Mouse (Mus musculus): ENCODE results near the gene Carnmt1. TPM values are rescaled to one million over a fixed set of nuclear protein-coding genes. Genes with fewer than 3 reads are reported as not detected.
A peak's percentile ranks its signal among the peaks of the same experiment; 100 is the strongest.

Carnmt1 gene
- 15.4 and 16.6 TPM in 2 replicates for polyA plus RNA-seq (2015; fragmentation: Nextera tagmentation; extraction: Ambion mirVana)

DNA sequence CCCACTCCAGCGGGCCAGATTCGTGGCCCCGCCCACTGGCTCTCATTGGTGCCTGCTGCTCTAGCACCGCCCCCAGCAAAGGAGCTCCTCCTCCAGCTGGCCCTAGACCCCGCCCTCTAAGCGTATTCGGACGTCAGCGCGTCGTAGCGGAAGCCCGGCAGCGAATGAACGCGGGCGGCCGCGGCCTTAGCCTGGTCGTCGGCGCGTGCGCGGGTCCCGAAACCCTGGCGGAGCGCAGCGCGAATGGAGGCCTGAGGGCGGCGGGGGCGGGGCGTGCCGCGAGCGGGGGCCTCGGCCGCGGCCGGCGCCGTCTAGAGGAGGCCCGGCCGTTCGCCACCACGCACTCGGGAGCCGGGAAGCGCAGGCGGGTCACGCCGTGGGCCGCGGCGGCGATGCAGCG lies at the start of gene Carnmt1:
Gene Carnmt1 (plus strand): TSS at position 157 of the 400 bp plus-strand sequence.
- Histone ChIP-seq H3K36me3 (ENCODE audit: control insufficient read depth, insufficient read depth, low read length) (no peaks in the 10 kb centered on the region), H3K9ac (ENCODE audit: low read length) (peak within 1 kb of the TSS; percentile 88), H3K4me2 (ENCODE audit: low read depth, low read length) (peak within 1 kb of the TSS; percentile 66), H3K27ac (ENCODE audit: low read length) (peak within 1 kb of the TSS; percentile 85), H3K4me3 (replicated peaks; ENCODE audit: low read length) (peak within 1 kb of the TSS; percentile 82), H3K9me3 (replicated peaks; ENCODE audit: control insufficient read depth, low read length) (no peaks in the 10 kb centered on the region), H3K27me3 (ENCODE audit: control insufficient read depth, insufficient read depth, low read length) (no peaks in the 10 kb centered on the region), H3K4me1 (ENCODE audit: control insufficient read depth, insufficient read depth, low read length) (peaks cover 18% of the 10 kb centered on the region)
- peak; percentile 99 for ATAC-seq (ENCODE audit: insufficient read depth, low FRiP score)
- WGBS = under 1% methylated on average over 49 of the region's 58 CpGs

DNA sequence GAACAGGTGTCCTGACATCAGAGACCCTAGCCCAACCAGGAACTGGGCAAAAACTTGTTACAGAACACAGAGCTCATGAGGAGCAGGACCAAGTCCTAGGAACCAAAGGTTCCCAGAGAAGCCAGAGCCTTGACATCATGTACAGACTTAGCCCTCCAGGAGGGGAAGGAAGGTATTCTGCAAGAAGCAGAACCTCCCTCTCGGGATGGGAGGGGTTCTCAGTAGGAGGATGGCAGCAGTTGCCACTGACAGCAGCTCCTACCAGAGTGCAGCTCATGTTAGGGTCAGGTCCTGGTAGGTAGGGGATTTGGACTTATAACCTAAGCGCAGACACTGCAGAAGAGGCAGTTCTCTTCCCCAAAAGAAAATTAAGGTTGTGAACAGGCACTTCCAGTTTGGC lies 46.7 kb upstream of the Carnmt1 start:
- no peak for ATAC-seq (ENCODE audit: insufficient read depth, low FRiP score)
- H3K9ac ChIP-seq (ENCODE audit: low read length) = no peak overlapping the region; the same call in 1 of the 2 replicates
- H3K4me1 ChIP-seq (ENCODE audit: control insufficient read depth, insufficient read depth, low read length) = 0 out of 2 replicates have a peak, but pooled peaks cover under 1% of the 10 kb centered on the region
- H3K9me3 ChIP-seq (replicated peaks; ENCODE audit: control insufficient read depth, low read length) = no peaks in the 10 kb centered on the region
- H3K4me2 ChIP-seq (ENCODE audit: low read depth, low read length) = no peak overlapping the region
- H3K27ac ChIP-seq (ENCODE audit: low read length) = no peak overlapping the region
- H3K27me3 ChIP-seq (ENCODE audit: control insufficient read depth, insufficient read depth, low read length) = no peaks in the 10 kb centered on the region
- H3K4me3 ChIP-seq (replicated peaks; ENCODE audit: low read length) = no peak overlapping the region
- no peaks in the 10 kb centered on the region for H3K36me3 ChIP-seq (ENCODE audit: control insufficient read depth, insufficient read depth, low read length)
- 81% methylated on average over 2 of the region's 2 CpGs for WGBS

GRCm38 (mm10) chr19:18629589-18629988 lies 41.0 kb upstream of the Carnmt1 start:
- no peak overlapping the region for H3K27ac ChIP-seq (ENCODE audit: low read length)
- 62% methylated on average over 1 of the region's 1 CpGs for WGBS

DNA sequence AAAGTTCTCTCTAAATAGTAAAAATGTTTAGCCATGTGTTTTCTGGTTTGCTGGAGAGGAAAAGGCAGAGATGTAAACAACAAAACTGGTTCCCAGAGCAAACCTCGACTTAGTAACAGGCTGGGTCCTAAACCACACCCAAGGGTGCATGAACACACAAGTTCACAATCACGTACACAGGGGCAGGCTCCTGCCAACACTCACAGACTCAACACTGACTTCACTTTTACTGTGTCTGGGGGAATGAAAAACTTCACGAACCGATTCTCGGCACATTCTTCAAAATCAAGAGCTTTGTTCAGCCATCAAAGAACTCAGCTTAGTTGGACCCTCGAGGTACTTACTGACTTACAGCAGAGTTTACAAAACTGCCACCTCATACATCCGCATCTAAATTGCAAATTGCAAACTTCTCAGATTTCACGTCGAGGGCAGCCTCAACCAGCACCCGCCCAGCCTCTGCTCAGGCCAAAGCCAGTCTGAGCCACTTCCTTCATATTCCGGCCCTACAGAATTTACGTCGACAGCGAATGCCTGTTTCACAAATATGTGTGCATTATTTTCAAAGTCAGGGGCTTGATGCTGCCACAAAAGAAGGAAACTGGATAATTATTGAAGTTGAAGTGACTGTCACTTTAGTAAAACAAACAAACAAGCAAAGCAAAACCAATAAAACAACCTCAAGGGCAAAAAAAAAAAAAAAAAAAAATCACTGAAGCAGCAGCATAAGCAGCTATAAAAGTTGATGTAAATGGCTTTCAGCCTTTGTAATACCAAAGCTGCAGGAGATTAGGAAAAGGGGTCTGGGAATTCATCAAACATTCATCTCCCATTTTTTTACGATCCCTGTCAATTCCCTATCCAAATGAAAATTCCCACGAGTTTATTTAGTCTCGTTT lies 40.1 kb upstream of the Carnmt1 start:
- Histone ChIP-seq H3K27me3 (ENCODE audit: control insufficient read depth, insufficient read depth, low read length) (no peaks in the 10 kb centered on the region), H3K9ac (ENCODE audit: low read length) (peak overlapping the region; percentile 85), H3K9me3 (replicated peaks; ENCODE audit: control insufficient read depth, low read length) (no peaks in the 10 kb centered on the region), H3K4me3 (replicated peaks; ENCODE audit: low read length) (peak overlapping the region; percentile 91), H3K27ac (ENCODE audit: low read length) (peak overlapping the region; percentile 95), H3K4me2 (ENCODE audit: low read depth, low read length) (peak overlapping the region; percentile 53), H3K4me1 (ENCODE audit: control insufficient read depth, insufficient read depth, low read length) (peaks cover 16% of the 10 kb centered on the region; the same call in 1 of the 2 replicates), H3K36me3 (ENCODE audit: control insufficient read depth, insufficient read depth, low read length) (no peaks in the 10 kb centered on the region)
- ATAC-seq (ENCODE audit: insufficient read depth, low FRiP score) = no peak
- WGBS = 8% methylated on average over 17 of the region's 17 CpGs

More at GRCm38 (mm10) chr19:18629589-18629988, 41.0 kb upstream of the Carnmt1 start:
- Histone ChIP-seq H3K27me3 (ENCODE audit: control insufficient read depth, insufficient read depth, low read length) (no peaks in the 10 kb centered on the region), H3K9me3 (replicated peaks; ENCODE audit: control insufficient read depth, low read length) (no peaks in the 10 kb centered on the region), H3K4me2 (ENCODE audit: low read depth, low read length) (peak overlapping the region; percentile 53), H3K36me3 (ENCODE audit: control insufficient read depth, insufficient read depth, low read length) (no peaks in the 10 kb centered on the region), H3K4me3 (replicated peaks; ENCODE audit: low read length) (no peak overlapping the region; the same call in 1 of the 2 replicates), H3K4me1 (ENCODE audit: control insufficient read depth, insufficient read depth, low read length) (peaks cover 16% of the 10 kb centered on the region; the same call in 1 of the 2 replicates), H3K9ac (ENCODE audit: low read length) (no peak overlapping the region)
- ATAC-seq (ENCODE audit: insufficient read depth, low FRiP score) = no peak

DNA sequence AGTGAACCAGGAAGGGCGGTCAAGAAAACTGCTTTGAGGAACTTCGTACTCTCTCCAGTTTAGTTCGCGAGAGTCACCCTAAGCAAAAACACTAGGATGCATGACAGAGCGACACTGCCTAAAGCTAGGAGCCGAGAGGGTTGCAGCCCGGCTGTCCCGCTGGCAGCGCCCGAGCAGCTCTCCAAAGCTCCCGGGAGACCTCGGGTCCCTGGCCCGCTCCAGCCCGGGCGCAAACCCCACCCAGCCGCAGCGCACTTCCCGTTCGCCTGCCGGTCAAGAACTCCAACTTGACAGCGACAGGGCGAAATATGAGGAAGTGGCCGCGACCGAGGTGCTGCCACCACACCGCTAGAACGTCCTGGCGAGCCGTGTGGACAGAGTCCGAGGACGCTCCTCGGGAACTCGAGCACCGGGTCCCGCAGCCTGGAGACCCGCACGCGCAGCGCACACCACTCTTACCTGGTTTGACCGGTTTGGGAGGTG lies 39.4 kb upstream of the Carnmt1 start:
- Histone ChIP-seq H3K27me3 (ENCODE audit: control insufficient read depth, insufficient read depth, low read length) (no peaks in the 10 kb centered on the region), H3K27ac (ENCODE audit: low read length) (peak overlapping the region; percentile 95), H3K9ac (ENCODE audit: low read length) (peak overlapping the region; percentile 85), H3K4me2 (ENCODE audit: low read depth, low read length) (peak overlapping the region; percentile 53), H3K4me3 (replicated peaks; ENCODE audit: low read length) (peak overlapping the region; percentile 91), H3K9me3 (replicated peaks; ENCODE audit: control insufficient read depth, low read length) (no peaks in the 10 kb centered on the region), H3K36me3 (ENCODE audit: control insufficient read depth, insufficient read depth, low read length) (no peaks in the 10 kb centered on the region), H3K4me1 (ENCODE audit: control insufficient read depth, insufficient read depth, low read length) (peaks cover 16% of the 10 kb centered on the region; the same call in 1 of the 2 replicates)
- peak; percentile 70 for ATAC-seq (ENCODE audit: insufficient read depth, low FRiP score)
- WGBS = under 1% methylated on average over 40 of the region's 40 CpGs

GRCm38 (mm10) chr19:18631644-18632219 lies 38.8 kb upstream of the Carnmt1 start, which contains the start of the genes Ostf1 and Nmrk1:
Gene Ostf1 (minus strand): TSS chr19:18631823.
Gene Nmrk1 (plus strand): TSS chr19:18631950.
- Histone ChIP-seq H3K4me2 (ENCODE audit: low read depth, low read length) (peak within 1 kb of the TSS; percentile 53), H3K9me3 (replicated peaks; ENCODE audit: control insufficient read depth, low read length) (no peaks in the 10 kb centered on the region), H3K9ac (ENCODE audit: low read length) (peak within 1 kb of the TSS; percentile 85), H3K36me3 (ENCODE audit: control insufficient read depth, insufficient read depth, low read length) (no peaks in the 10 kb centered on the region), H3K27ac (ENCODE audit: low read length) (peak within 1 kb of the TSS; percentile 95), H3K4me3 (replicated peaks; ENCODE audit: low read length) (peak within 1 kb of the TSS; percentile 91), H3K27me3 (ENCODE audit: control insufficient read depth, insufficient read depth, low read length) (no peaks in the 10 kb centered on the region), H3K4me1 (ENCODE audit: control insufficient read depth, insufficient read depth, low read length) (peaks cover 16% of the 10 kb centered on the region; the same call in 1 of the 2 replicates)
- under 1% methylated on average over 51 of the region's 51 CpGs for WGBS
- ATAC-seq (ENCODE audit: insufficient read depth, low FRiP score) = peak; percentile 98

DNA sequence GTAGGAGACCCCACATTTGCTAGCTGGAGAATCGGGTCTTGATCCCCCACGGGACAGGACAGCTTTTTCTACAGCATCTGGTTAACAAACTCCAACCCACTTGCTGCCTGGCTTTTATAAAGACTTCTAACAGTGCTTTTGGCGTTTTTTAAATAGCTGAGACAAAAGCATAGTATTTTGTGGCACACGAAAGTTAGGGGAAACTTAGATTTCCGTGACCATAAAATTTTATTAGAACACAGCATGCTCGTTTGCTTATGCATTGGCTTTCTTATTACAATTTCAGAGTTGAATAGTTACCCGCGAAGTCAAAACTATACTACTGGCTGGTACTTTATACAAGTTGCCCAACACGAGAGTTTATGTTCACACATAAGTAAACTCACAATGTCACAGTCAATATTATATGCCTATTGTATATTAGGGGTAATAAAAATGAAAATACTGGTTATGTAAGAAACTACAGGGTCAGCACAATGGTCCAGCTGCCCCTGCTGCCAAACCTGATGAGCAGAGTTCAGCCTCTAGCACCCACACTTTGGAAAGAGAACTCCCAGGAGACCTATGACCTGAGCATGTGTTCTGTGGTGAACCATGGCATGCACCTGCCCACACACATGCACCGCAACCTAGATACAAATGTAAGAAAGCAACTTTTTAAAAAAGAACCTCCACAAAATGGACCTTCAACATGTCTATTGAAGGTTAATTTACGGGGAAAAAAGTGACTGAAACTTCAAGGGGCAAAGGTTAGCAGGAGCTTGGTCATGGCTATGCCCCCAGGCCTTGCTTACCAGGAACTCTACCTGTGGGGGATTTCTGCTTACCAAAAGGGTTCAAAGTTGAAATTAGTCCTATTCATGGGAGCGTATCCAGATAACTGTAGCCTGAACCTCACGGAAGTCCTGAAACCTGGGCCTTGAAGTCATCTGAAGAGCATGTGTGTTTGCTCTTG lies 38.1 kb upstream of the Carnmt1 start:
- H3K36me3 ChIP-seq (ENCODE audit: control insufficient read depth, insufficient read depth, low read length) = no peaks in the 10 kb centered on the region
- H3K9ac ChIP-seq (ENCODE audit: low read length) = peak overlapping the region; percentile 61
- peak overlapping the region; percentile 53 for H3K4me2 ChIP-seq (ENCODE audit: low read depth, low read length)
- peaks cover 16% of the 10 kb centered on the region; the same call in 1 of the 2 replicates for H3K4me1 ChIP-seq (ENCODE audit: control insufficient read depth, insufficient read depth, low read length)
- H3K9me3 ChIP-seq (replicated peaks; ENCODE audit: control insufficient read depth, low read length) = no peaks in the 10 kb centered on the region
- no peaks in the 10 kb centered on the region for H3K27me3 ChIP-seq (ENCODE audit: control insufficient read depth, insufficient read depth, low read length)
- 57% methylated on average over 13 of the region's 13 CpGs for WGBS
- H3K4me3 ChIP-seq (replicated peaks; ENCODE audit: low read length) = peak overlapping the region; percentile 91
- no peak overlapping the region for H3K27ac ChIP-seq (ENCODE audit: low read length)
- ATAC-seq (ENCODE audit: insufficient read depth, low FRiP score) = no peak

- H3K9me3 ChIP-seq (replicated peaks; ENCODE audit: control insufficient read depth, low read length) = no peaks in the 10 kb centered on the region
- no peak overlapping the region for H3K27ac ChIP-seq (ENCODE audit: low read length)
- H3K4me1 ChIP-seq (ENCODE audit: control insufficient read depth, insufficient read depth, low read length) = no peaks in the 10 kb centered on the region
- H3K27me3 ChIP-seq (ENCODE audit: control insufficient read depth, insufficient read depth, low read length) = no peaks in the 10 kb centered on the region
- ATAC-seq (ENCODE audit: insufficient read depth, low FRiP score) = no peak
- H3K4me3 ChIP-seq (replicated peaks; ENCODE audit: low read length) = no peak overlapping the region
- no peak overlapping the region for H3K9ac ChIP-seq (ENCODE audit: low read length)
- 82% methylated on average over 5 of the region's 5 CpGs for WGBS
- no peaks in the 10 kb centered on the region for H3K36me3 ChIP-seq (ENCODE audit: control insufficient read depth, insufficient read depth, low read length)
- no peak overlapping the region for H3K4me2 ChIP-seq (ENCODE audit: low read depth, low read length)
These were observed 32.6 kb upstream of the Carnmt1 start for GRCm38 (mm10) chr19:18637954-18638353.
